Mouse (Mus musculus) thymus, postnatal 14 days (tissue): ENCODE results near the gene Fam221b.

Source experiments
- DNase-seq: peaks from one replicate; pipeline ENCODE4 v3.0.0; 2021

The Fam221b gene

DNA sequence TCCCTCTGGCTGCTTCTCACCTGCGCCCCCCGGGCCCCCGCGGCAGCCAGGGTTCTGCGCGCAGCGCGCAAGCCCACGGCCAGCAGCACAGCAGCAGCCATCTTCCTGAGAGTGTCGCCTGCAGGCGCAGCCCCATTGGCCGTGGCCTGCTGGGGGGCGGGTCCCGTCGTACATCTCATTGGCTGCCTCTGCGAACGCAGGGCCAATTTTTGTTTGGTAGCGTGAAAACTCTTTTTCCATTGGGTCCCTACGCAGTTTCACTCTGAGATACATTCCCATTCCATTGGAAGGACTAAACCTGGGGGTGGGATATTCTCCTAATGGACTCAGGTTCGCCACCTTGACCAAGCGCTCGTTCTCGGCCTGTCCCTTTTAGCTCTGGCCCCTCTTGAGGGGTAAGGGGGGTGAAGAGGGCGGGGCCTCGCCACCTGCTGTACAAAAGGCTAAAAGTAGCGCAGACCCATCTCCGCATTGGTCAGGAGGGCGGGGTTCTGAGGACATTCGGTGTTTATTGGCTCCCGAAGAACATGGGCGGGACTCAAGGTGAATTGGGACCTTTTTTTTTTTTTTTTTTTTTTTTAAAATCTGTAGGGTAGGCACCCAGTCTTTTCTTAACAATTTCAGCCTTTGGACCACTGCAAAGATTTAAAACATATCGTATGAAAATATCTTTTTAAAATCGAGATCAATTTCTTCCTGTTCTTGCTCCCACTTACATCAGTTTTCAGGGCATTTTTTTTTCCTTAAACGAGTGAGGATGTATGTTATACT lies 12.4 kb downstream of the Fam221b start, which contains the start of gene Hint2:
TSS of gene Hint2 (minus strand) at position 128 of the 771 bp plus-strand sequence.
- peak; percentile 95 for DNase-seq

DNA sequence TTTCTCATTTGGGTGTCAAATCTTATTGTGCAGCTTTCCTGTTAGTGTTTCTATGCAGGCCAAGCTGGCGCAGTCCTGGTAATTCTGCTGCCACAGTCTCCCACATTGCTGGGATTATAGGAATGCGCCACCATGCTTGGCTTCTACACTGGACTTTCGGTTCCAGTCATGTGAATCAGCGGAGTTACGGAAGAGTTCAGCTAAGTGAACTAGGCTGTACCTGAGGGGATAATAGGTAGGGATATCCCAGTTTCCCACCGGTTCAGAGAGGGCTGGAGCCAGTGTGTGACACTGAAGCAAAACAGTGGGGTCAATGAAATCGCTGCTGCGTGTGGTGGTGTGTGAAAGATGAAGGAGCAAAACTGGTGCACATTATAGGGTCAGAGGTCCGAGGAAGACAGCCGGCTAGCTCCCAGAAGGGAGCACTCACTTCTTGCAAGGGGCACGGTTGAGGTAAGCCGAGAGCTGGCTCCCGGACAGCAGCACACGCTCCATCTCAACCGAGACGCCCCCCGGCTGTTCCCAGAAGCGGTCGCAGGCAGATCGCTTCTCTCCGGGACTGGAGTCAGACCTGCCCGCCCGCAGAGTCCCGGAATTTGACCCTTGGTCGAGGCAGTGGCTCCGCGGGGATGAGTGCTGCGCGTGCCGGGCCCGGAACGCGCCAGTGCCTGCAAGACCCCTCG lies 13.1 kb downstream of the Fam221b start:
- no peak for DNase-seq

GRCm38 (mm10) chr4:43653161-43654015 lies 15.6 kb downstream of the Fam221b start, which contains the start of gene Spag8:
Spag8 (minus strand) TSS chr4:43653594.
- DNase-seq, result peak; percentile 44

DNA sequence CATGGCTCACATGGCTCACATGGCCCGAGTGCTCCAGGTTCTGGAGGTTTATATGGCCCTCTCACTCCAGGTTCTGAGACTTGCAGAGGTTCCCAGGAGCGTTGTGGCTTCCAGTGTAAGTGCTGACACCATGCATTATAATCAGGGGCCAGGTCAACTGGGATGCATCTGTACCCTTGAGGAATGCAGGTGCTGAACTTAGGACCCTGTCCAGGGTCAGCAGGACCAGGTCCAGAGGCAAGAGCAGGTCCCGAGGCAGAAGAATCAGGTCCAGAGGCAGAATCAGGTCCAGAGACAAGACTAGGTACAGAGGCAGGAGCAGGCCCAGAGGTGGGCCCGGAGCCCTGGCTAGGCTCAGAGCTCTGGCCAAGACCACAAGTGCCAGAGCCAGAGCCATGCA lies 16.2 kb downstream of the Fam221b start:
- DNase-seq, result no peak

GRCm38 (mm10) chr4:43649783-43650182 lies 19.2 kb downstream of the Fam221b start:
- no peak for DNase-seq

DNA sequence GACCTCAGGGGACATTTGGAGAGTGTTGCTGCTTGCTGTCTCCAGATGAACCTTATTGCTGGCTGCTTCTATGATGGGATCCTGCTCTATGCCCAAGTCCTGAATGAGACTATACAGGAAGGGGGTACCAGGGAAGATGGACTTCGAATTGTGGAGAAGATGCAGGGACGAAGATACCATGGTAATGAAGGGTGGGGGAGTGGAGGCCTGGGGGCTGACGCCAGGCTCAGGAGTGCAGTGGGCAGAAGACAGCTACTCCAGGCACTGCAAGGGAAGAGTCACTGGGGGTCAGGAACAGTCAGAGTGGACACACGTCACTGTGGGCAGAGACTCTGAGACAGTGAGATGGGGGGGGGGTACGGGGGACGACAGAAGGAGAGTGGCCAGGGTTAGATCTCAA lies 28.5 kb downstream of the Fam221b start:
- DNase-seq, result no peak

DNA sequence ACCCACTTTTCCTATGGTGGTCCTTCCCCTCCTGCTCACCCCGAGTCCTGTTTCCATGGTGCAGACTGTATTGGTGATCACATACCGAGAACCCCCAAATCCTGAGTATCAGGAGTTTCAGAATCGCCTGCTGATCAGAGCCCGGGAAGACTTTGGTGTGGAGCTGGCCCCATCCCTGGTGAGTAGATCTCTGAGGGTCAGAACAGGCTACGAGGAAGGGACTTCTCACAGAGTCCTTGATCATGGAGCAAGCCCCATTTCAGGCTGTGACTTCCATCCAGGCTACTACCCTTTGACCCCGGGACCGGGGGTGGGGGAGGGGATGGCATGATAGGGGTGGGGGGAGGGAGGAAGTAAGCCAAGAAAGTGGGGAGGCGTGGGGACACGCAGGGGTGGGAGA lies 28.9 kb downstream of the Fam221b start:
- no peak for DNase-seq

GRCm38 (mm10) chr4:43636751-43637150 lies 32.2 kb downstream of the Fam221b start:
- no peak for DNase-seq

DNA sequence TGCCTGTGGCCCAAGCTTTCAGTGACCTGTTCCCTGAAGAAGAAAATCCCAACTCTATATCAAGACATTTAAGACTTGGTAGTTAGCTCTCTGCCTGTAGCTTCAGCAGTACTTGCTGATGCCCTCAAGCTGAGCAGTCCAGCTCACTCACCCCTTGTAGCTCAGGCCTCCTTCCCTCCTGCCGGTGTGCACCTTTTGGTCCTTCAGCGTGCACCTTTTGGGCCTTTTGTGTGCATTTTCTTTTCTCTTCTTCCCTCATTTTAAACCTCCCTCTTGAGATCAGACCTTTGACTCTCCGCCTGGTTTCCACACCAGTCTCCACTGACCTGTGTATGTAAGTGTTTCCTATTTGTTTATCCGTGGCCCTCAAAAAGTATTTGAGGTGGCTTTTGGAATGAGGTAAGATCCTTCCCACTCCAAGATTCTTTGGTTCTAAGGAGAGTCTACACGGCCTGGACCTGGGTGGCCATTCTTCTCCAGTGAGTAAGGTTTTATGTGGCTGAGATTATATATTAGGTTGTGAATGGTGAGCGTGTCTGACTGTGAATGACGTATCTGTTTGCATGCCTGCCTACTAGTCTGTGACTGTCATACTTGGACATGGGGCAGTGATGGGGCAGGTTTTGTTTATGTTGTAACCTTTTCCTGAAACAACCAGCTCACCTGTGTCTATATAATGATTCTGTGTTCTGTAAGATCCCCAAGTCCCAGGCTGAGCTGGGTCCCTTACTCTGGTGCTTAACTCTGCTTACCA lies 34.1 kb downstream of the Fam221b start:
- DNase-seq, result no peak

GRCm38 (mm10) chr4:43633736-43634135 lies 35.2 kb downstream of the Fam221b start:
- no peak for DNase-seq

- DNase-seq, result no peak
Measured at GRCm38 (mm10) chr4:43633296-43633695, 35.6 kb downstream of the Fam221b start.

GRCm38 (mm10) chr4:43631956-43632920 lies 36.7 kb downstream of the Fam221b start:
- DNase-seq, result no peak

GRCm38 (mm10) chr4:43631046-43631955 lies 37.6 kb downstream of the Fam221b start, which contains the start of gene Npr2:
Npr2 (plus strand) TSS chr4:43631935.
- peak; percentile 24 for DNase-seq

DNA sequence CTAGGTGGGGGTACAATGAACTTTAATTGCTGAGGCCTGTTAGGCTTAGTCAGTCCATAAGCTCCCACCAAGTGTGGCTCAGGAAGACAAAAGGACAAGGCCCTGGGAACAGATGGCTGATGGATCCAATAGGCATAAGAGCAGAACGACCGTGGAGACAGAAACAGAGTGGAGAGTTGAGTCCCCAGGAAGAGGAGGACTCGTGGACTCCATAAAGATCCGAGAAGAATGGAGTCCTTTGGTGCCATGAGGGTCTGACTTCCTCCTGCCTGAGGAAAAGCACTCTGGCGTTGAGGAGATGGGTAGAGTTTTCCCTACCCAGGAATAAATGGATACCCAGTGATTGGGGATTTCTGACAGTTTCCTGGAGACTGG lies 38.3 kb downstream of the Fam221b start:
- no peak for DNase-seq

GRCm38 (mm10) chr4:43630030-43630581 lies 38.8 kb downstream of the Fam221b start:
- DNase-seq, result peak; percentile 71

DNA sequence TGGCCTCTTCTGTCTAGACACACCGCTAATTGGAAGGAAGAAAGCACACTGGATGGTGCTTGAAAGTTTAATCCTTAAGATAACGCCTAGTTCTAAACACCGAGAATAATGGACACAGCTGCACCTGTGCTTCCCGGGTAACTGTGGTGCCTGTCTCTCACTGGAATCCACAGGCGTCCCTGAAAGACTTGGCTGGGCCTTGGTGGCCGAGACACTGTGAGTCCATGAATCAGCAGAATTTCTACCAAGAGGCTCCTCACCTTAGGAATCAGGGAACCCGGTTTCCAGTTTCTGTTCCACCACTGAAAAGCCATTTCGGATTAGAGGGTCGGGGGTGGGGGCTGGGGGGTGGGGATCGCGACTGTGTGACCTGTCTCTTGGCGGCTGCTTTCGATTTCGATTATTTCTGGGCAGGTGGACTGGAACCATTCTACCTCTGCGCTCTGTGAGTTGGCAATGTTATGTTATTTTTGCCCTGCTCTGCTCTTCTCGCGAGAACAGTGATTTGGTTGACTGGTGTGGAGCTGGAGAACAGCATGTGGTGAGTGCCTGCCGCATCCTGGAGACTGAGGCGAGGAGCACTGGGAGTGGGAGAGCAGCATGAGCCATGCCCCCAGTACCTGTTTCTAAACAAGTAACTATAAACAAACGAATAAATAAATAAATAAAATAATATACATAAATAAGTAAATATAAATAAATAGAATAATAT lies 39.7 kb downstream of the Fam221b start:
- no peak for DNase-seq

GRCm38 (mm10) chr4:43620146-43620778 lies 48.7 kb downstream of the Fam221b start:
- no peak for DNase-seq

GRCm38 (mm10) chr4:43613060-43613730 lies 55.8 kb downstream of the Fam221b start:
- DNase-seq, result peak; percentile 10
